Mouse (Mus musculus): ENCODE measurements at regions not wholly inside any gene's neighbourhood (a gene's known extent, or its start where the extent isn't known, plus 50 kb on each side); places are given as distances from the start of the nearest gene placed in this dataset.

DNA sequence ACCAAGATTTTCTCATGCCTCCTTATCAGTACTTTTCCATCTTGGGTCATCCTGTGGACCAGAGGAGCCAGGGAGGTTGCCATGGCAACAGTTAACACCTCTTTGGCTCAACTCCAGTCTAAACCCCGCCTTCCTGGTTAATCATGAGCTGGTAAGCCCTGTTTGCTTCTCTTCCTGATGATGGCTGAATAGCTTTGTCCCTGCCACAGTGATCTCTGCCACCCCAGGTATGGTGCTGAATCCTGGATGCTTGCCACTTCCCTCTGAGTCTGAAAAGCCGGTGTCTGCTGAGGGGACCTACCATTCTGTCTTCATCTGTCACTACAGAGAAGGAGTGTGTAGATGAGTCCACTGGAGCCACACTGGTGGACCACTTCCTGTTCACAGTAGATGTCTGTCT lies 223.8 kb upstream of the Chd6 start:
- Histone ChIP-seq H3K36me3 (ENCODE audit: control insufficient read depth in 1 of 2, insufficient read depth in 2 of 2, low read length in 2 of 2) (no peaks in the 10 kb centered on the region), H3K9ac (ENCODE audit: control insufficient read depth, low read depth, low read length, poor library complexity, severe bottlenecking) (no peak overlapping the region)
- TF ChIP-seq POLR2A (IDR thresholded peaks at IDR 0.05; ENCODE audit: control insufficient read depth in 1 of 2, insufficient read depth in 1 of 2, low read depth in 1 of 2, low read length in 2 of 2, poor library complexity in 1 of 2): no peak
- no peak for TF ChIP-seq MYB (IDR thresholded peaks at IDR 0.05; ENCODE audit: low read depth, low read length)
- no peak for TF ChIP-seq MAZ (IDR thresholded peaks at IDR 0.05; ENCODE audit: low read depth, low read length)
- no peak for TF ChIP-seq E2F4 (IDR thresholded peaks at IDR 0.05; ENCODE audit: borderline replicate concordance, low read depth, low read length)
- no peak for TF ChIP-seq CTCF (IDR thresholded peaks at IDR 0.05 in 2 of 3, conservative IDR thresholded peaks at IDR 0.05 in 1 of 3; ENCODE audit: control insufficient read depth in 1 of 3, insufficient read depth in 1 of 3, low read depth in 2 of 3, low read length in 3 of 3, poor library complexity in 1 of 3, severe bottlenecking in 1 of 3)
- TF ChIP-seq SMC3 (IDR thresholded peaks at IDR 0.05; ENCODE audit: low read depth, low read length): no peak
- no peak for TF ChIP-seq POLR2AphosphoS5 (IDR thresholded peaks at IDR 0.05; ENCODE audit: borderline replicate concordance, low read depth, low read length)
- no peak for TF ChIP-seq POLR2AphosphoS2 (IDR thresholded peaks at IDR 0.05; ENCODE audit: low read length)
- no peak for TF ChIP-seq RAD21 (IDR thresholded peaks at IDR 0.05; ENCODE audit: low read depth, low read length)
- no peak for TF ChIP-seq CHD1 (IDR thresholded peaks at IDR 0.05; ENCODE audit: low read depth, low read length)
- TF ChIP-seq CHD2 (IDR thresholded peaks at IDR 0.05; ENCODE audit: low read length): no peak
- no peak for TF ChIP-seq TCF12 (IDR thresholded peaks at IDR 0.05; ENCODE audit: low read depth, low read length)
- no peak for TF ChIP-seq TBP (IDR thresholded peaks at IDR 0.05; ENCODE audit: low read depth, low read length)
- no peak for TF ChIP-seq ETS1 (IDR thresholded peaks at IDR 0.05; ENCODE audit: low read depth, low read length)
- no peak for TF ChIP-seq RCOR1 (IDR thresholded peaks at IDR 0.05; ENCODE audit: low read depth, low read length)
- no peak for TF ChIP-seq ZC3H11A (IDR thresholded peaks at IDR 0.05; ENCODE audit: low read depth, low read length)
- TF ChIP-seq GABPA (IDR thresholded peaks at IDR 0.05; ENCODE audit: low read depth, low read length): no peak
- no peak for TF ChIP-seq ZKSCAN1 (IDR thresholded peaks at IDR 0.05; ENCODE audit: low read depth, low read length)
- TF ChIP-seq USF1 (IDR thresholded peaks at IDR 0.05; ENCODE audit: low read depth, low read length): no peak
- no peak for TF ChIP-seq NELFE (IDR thresholded peaks at IDR 0.05; ENCODE audit: low read depth, low read length)

DNA sequence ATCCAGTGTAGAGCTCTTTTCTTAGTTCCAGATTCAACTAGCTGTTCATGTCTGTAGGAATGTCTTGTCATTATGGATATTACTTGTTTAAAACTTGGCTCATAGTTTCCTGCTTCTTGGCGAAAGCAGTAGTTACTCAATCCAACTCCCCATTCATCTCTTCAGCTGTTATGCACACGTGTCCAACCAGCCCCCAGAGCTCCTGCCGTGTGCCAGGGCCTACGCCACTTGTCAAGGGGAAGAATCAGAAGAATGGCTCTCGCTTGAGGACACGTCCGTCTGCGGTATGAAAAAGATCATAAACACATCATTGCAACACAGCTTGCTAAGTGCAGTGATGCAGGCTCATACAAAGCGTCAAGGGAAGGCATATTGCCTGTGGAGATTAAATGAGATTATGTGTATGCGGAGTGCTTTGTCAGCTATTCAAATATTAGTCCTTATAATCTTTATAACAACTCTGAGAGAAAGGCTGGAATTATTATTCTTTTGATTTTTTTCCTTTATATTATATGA lies 223.0 kb upstream of the Chd6 start:
- Histone ChIP-seq H3K9ac (ENCODE audit: control insufficient read depth, low read depth, low read length, poor library complexity, severe bottlenecking) (no peak overlapping the region), H3K4me3 (ENCODE audit: control insufficient read depth in 1 of 2, insufficient read depth in 1 of 2, low read depth in 2 of 2, low read length in 2 of 2) (no peak overlapping the region), H3K9me3 (replicated peaks; ENCODE audit: insufficient read depth, low read length) (no peaks in the 10 kb centered on the region), H3K27ac (ENCODE audit: control insufficient read depth, low read depth, low read length) (no peak overlapping the region), H3K79me2 (ENCODE audit: control insufficient read depth, insufficient read depth, low read length, poor library complexity) (no peaks in the 10 kb centered on the region), H3K36me3 (ENCODE audit: control insufficient read depth in 1 of 2, insufficient read depth in 2 of 2, low read length in 2 of 2) (no peaks in the 10 kb centered on the region), H3K27me3 (ENCODE audit: control insufficient read depth in 1 of 2, insufficient read depth in 2 of 2, low read length in 2 of 2) (no peaks in the 10 kb centered on the region), H3K4me1 (ENCODE audit: control insufficient read depth in 1 of 2, insufficient read depth in 2 of 2, low read length in 2 of 2) (no peaks in the 10 kb centered on the region)
- DNase-seq (ENCODE audit: low read depth, low spot score): no peak
- TF ChIP-seq MYB (IDR thresholded peaks at IDR 0.05; ENCODE audit: low read depth, low read length) (no peak), GABPA (IDR thresholded peaks at IDR 0.05; ENCODE audit: low read depth, low read length) (no peak), ELF1 (IDR thresholded peaks at IDR 0.05; ENCODE audit: low read depth, low read length) (no peak), TCF12 (IDR thresholded peaks at IDR 0.05; ENCODE audit: low read depth, low read length) (no peak), RCOR1 (IDR thresholded peaks at IDR 0.05; ENCODE audit: low read depth, low read length) (no peak), GATA1 (IDR thresholded peaks at IDR 0.05; ENCODE audit: low read depth, low read length) (no peak), USF1 (IDR thresholded peaks at IDR 0.05; ENCODE audit: low read depth, low read length) (no peak), EP300 (IDR thresholded peaks at IDR 0.05; ENCODE audit: low read depth in 1 of 2, low read length in 2 of 2) (no peak), MAX (IDR thresholded peaks at IDR 0.05; ENCODE audit: low read length) (no peak), CHD1 (IDR thresholded peaks at IDR 0.05; ENCODE audit: low read depth, low read length) (no peak)

More for the DNA sequence above, 223.8 kb upstream of the Chd6 start:
- H3K4me3 ChIP-seq (ENCODE audit: control insufficient read depth in 1 of 2, insufficient read depth in 1 of 2, low read depth in 2 of 2, low read length in 2 of 2): no peak overlapping the region
- no peaks in the 10 kb centered on the region for H3K4me1 ChIP-seq (ENCODE audit: control insufficient read depth in 1 of 2, insufficient read depth in 2 of 2, low read length in 2 of 2)
- H3K9me3 ChIP-seq (replicated peaks; ENCODE audit: insufficient read depth, low read length): no peaks in the 10 kb centered on the region
- H3K27me3 ChIP-seq (ENCODE audit: control insufficient read depth in 1 of 2, insufficient read depth in 2 of 2, low read length in 2 of 2): no peaks in the 10 kb centered on the region
- DNase-seq (ENCODE audit: low read depth, low spot score): no peak
- H3K79me2 ChIP-seq (ENCODE audit: control insufficient read depth, insufficient read depth, low read length, poor library complexity): no peaks in the 10 kb centered on the region
- H3K27ac ChIP-seq (ENCODE audit: control insufficient read depth, low read depth, low read length): no peak overlapping the region
